Mouse (Mus musculus) gastrocnemius, adult 18-20 months (tissue): ENCODE measurements around the gene Ube2h. TPM values are rescaled to one million over a fixed set of nuclear protein-coding genes. Genes with fewer than 3 reads are reported as not detected.

Experiments used
- DNase-seq: peaks from one replicate; pipeline ENCODE4 v3.0.0; 2021; ENCODE audit warnings: low spot score
- total RNA-seq, 2 experiments: library from RNA; stranded (reverse); gene quantifications; 2 replicates each; pipeline ENCODE4 v1.2.3; 2021

Ube2h gene
- total RNA-seq, 2 experiments from 2014 or later, result 64.7 to 69.4 TPM

GRCm38 (mm10) chr6:30245940-30246339 is 58.4 kb downstream of the Ube2h start:
- no peak for DNase-seq

GRCm38 (mm10) chr6:30245397-30245796 is 58.9 kb downstream of the Ube2h start:
- no peak for DNase-seq

GRCm38 (mm10) chr6:30243347-30244007 is 60.9 kb downstream of the Ube2h start:
- peak; percentile 42 for DNase-seq

- peak; percentile 29 for DNase-seq
Measured at GRCm38 (mm10) chr6:30242928-30243327, 61.4 kb downstream of the Ube2h start.

- DNase-seq, result no peak
Measured at GRCm38 (mm10) chr6:30240105-30240504, 64.2 kb downstream of the Ube2h start.

- no peak for DNase-seq
Measured at GRCm38 (mm10) chr6:30239207-30239606, 65.1 kb downstream of the Ube2h start.

- no peak for DNase-seq
Measured at GRCm38 (mm10) chr6:30238079-30238478, 66.3 kb downstream of the Ube2h start.

- no peak for DNase-seq
Measured at GRCm38 (mm10) chr6:30236564-30236963, 67.8 kb downstream of the Ube2h start.

GRCm38 (mm10) chr6:30231758-30232293 is 72.5 kb downstream of the Ube2h start:
- DNase-seq, result no peak

- peak; percentile 82 for DNase-seq
Measured at GRCm38 (mm10) chr6:30230246-30230645, 74.1 kb downstream of the Ube2h start.

- DNase-seq, result no peak
Measured at GRCm38 (mm10) chr6:30228921-30229320, 75.4 kb downstream of the Ube2h start.

GRCm38 (mm10) chr6:30228353-30228752 is 76.0 kb downstream of the Ube2h start:
- no peak for DNase-seq

GRCm38 (mm10) chr6:30226971-30227700 is 77.2 kb downstream of the Ube2h start:
- no peak for DNase-seq

GRCm38 (mm10) chr6:30224693-30225092 is 79.6 kb downstream of the Ube2h start:
- no peak for DNase-seq

GRCm38 (mm10) chr6:30222321-30222720 is 82.0 kb downstream of the Ube2h start:
- DNase-seq, result no peak

- DNase-seq, result no peak
Measured at GRCm38 (mm10) chr6:30217581-30217980, 86.8 kb downstream of the Ube2h start.

GRCm38 (mm10) chr6:30212468-30212867 is 91.9 kb downstream of the Ube2h start:
- DNase-seq, result no peak

GRCm38 (mm10) chr6:30211641-30212455 is 92.5 kb downstream of the Ube2h start:
- DNase-seq, result peak; percentile 28

GRCm38 (mm10) chr6:30210788-30211187 is 93.6 kb downstream of the Ube2h start:
- peak; percentile 57 for DNase-seq

GRCm38 (mm10) chr6:30208844-30209243 is 95.5 kb downstream of the Ube2h start:
- no peak for DNase-seq

- peak; percentile 66 for DNase-seq
Measured at GRCm38 (mm10) chr6:30205587-30206202, 98.6 kb downstream of the Ube2h start.
